Mouse (Mus musculus) frontal cortex, adult 2 months (tissue): ENCODE measurements around the gene Rundc3a. TPM values are rescaled to one million over a fixed set of nuclear protein-coding genes. Genes with fewer than 3 reads are reported as not detected.

Experiments used
- DNase-seq, 2 experiments: peaks; one replicate each; pipeline ENCODE4 v3.0.0; 2022; ENCODE audit warnings: low spot score in 1 of 2; ENCODE audit errors: extremely low spot score in 1 of 2
- polyA plus RNA-seq: library from polyadenylated mRNA; depleted of rRNA; stranded (reverse); fragments of >200 nt; gene quantifications from 2 replicates; pipeline ENCODE4 v1.2.3, GENCODE M21; 2012

The Rundc3a gene
- polyA plus RNA-seq, 1 experiment, result 540 TPM

GRCm38 (mm10) chr11:102367504-102368280 is 25.5 kb upstream of the Rundc3a start:
- no peak for DNase-seq

GRCm38 (mm10) chr11:102368347-102368746 is 24.9 kb upstream of the Rundc3a start:
- no peak for DNase-seq

- DNase-seq, result no peak
These were observed 23.9 kb upstream of the Rundc3a start for GRCm38 (mm10) chr11:102369263-102369662.

GRCm38 (mm10) chr11:102370285-102370684 is 22.9 kb upstream of the Rundc3a start:
- DNase-seq, result no peak

- no peak for DNase-seq
These were observed 21.1 kb upstream of the Rundc3a start for GRCm38 (mm10) chr11:102371926-102372685.

GRCm38 (mm10) chr11:102372936-102373335 is 20.3 kb upstream of the Rundc3a start:
- DNase-seq, result no peak

- DNase-seq, result no peak
These were observed 19.6 kb upstream of the Rundc3a start for GRCm38 (mm10) chr11:102373646-102374045.

GRCm38 (mm10) chr11:102374108-102374725 is 19.0 kb upstream of the Rundc3a start:
- DNase-seq, result no peak

- DNase-seq, result no peak
These were observed 17.7 kb upstream of the Rundc3a start for GRCm38 (mm10) chr11:102375196-102376173.

- no peak for DNase-seq
These were observed 16.9 kb upstream of the Rundc3a start for GRCm38 (mm10) chr11:102376196-102376835.

- DNase-seq, result no peak
These were observed 16.0 kb upstream of the Rundc3a start for GRCm38 (mm10) chr11:102377186-102377585.

- no peak for DNase-seq
These were observed 13.1 kb upstream of the Rundc3a start for GRCm38 (mm10) chr11:102380091-102380490.

GRCm38 (mm10) chr11:102381341-102382100 is 11.7 kb upstream of the Rundc3a start:
- no peak for DNase-seq

- DNase-seq, result no peak
These were observed 10.4 kb upstream of the Rundc3a start for GRCm38 (mm10) chr11:102382794-102383193.

GRCm38 (mm10) chr11:102383365-102384136 is 9.7 kb upstream of the Rundc3a start:
- peak in 1 of 2 experiments; percentile 26 for DNase-seq

GRCm38 (mm10) chr11:102384418-102384817 is 8.8 kb upstream of the Rundc3a start:
- peak in 1 of 2 experiments; percentile 74 for DNase-seq

- DNase-seq, result no peak
These were observed 8.1 kb upstream of the Rundc3a start for GRCm38 (mm10) chr11:102385075-102385474.

- DNase-seq, result no peak
These were observed 7.1 kb upstream of the Rundc3a start for GRCm38 (mm10) chr11:102386121-102386520.
